Mouse (Mus musculus): ENCODE results near the gene Gm3250.

- TF ChIP-seq CTCF (conservative IDR thresholded peaks at IDR 0.05; ENCODE audit: low read length) = no peak
- TF ChIP-seq NANOG (IDR thresholded peaks at IDR 0.05; ENCODE audit: borderline replicate concordance, low read length) = no peak
Observed at GRCm38 (mm10) chr10:77819203-77819602, 36.9 kb upstream of the Gm3250 start.
